In the genomic region with DNA sequence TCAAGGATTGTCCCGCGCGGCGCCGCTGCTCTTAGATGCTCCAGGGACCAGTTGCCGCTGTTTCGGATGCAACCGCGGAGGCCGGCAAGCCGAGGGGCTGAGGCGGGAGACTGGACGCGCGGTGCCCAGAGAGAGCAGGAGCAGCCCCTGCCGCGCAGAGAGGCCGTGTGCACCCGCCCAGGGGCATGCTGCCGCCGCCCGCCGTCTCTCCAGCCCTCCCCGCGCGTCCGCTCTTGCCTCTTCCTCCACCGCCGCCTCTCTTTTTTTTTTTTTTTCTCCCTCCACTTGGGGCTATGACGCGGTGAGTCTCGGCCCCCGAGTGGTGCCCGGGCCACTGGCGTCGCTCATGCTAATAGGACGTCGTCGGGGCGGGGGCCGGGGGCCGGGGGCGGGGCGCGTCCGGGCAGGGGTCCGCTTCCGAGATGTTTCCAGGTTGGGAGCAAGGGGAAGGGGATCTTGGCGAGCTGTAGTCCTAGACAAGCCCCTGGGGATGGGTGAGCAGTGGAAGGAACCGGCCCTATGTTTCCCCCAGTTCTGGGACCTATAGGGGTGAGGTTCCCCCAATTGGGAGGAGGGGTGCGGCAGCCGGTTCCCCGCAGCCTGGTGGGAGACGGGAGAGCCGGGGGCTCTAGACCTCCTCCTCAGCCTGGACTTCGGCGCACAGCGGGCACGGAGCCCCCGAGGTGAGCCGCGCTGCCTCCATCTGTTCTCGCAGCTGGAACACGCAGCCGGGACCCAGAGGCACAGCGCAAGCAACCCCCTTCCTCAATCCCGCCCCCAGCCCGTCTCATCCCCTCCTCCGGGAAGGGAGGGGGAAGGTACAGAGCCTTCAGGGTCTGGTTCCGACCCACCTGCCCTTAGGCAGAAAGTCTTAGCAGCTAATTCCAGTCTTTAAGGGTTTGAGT, we compare ENCODE assay signal across 10 mouse cellular contexts. TPM values are rescaled to one million over a fixed set of nuclear protein-coding genes. Genes with fewer than 3 reads are reported as not detected.
DNase-seq lines count a peak whose midpoint lies in the region; ATAC-seq and TF ChIP-seq lines count a peak whose summit lies in the region.
"Had no signal": no experiment of that assay in that cellular context is flagged by ENCODE, and none has a peak within 500 bp of the region (broad histone marks: within the 10 kb centered on the region; RNA-seq: fewer than 3 reads in every experiment).

A gene (minus strand): TSS at position 250 of the 905 bp plus-strand sequence.

- H3K4me2 ChIP-seq in lung, embryonic 14.5 days: peak within 1 kb of the TSS; percentile 58
- peak within 1 kb of the TSS; percentile 75 for H3K4me2 ChIP-seq in embryonic facial prominence, embryonic 13.5 days
- H3K4me2 ChIP-seq in hindbrain, postnatal 0 days (ENCODE audit: low read depth, low read length): peak within 1 kb of the TSS; percentile 61
- H3K4me2 ChIP-seq in neural tube, embryonic 15.5 days: peak within 1 kb of the TSS; percentile 70

- no peaks in the 10 kb centered on the region for H3K36me3 ChIP-seq in lung, embryonic 14.5 days (ENCODE audit: insufficient read depth)
- no peaks in the 10 kb centered on the region for H3K36me3 ChIP-seq in embryonic facial prominence, embryonic 13.5 days
- H3K36me3 ChIP-seq in hindbrain, postnatal 0 days (ENCODE audit: insufficient read depth, low read length): no peaks in the 10 kb centered on the region
- H3K36me3 ChIP-seq in neural tube, embryonic 15.5 days: no peaks in the 10 kb centered on the region

- TF ChIP-seq CTCF in lung, embryonic 14.5 days (IDR thresholded peaks at IDR 0.05; ENCODE audit: low read depth): no peak
- no peak for TF ChIP-seq CTCF in lung, adult 2 months (IDR thresholded peaks at IDR 0.05; ENCODE audit: insufficient read depth, low read length)
- no peak for TF ChIP-seq CTCF in hindbrain, postnatal 0 days (IDR thresholded peaks at IDR 0.05; ENCODE audit: low read depth)
- no peak for TF ChIP-seq CTCF in gastrocnemius, adult 2 months (IDR thresholded peaks at IDR 0.05)

- intact Hi-C loops in gastrocnemius, adult 2 months (cut with DNase I): no loop called here
- intact Hi-C loops in gastrocnemius, postnatal 14 days (cut with DNase I; ENCODE audit: low total_unique reads): loop anchor here (10.0 kb wide), 1 partner anchor 140 kb away; a partner anchor contains a TSS

- no peaks in the 10 kb centered on the region for H3K9me3 ChIP-seq in lung, embryonic 14.5 days (ENCODE audit: low read depth, low read length)
- no peaks in the 10 kb centered on the region for H3K9me3 ChIP-seq in embryonic facial prominence, embryonic 13.5 days
- no peaks in the 10 kb centered on the region for H3K9me3 ChIP-seq in hindbrain, postnatal 0 days (ENCODE audit: low read length)
- no peaks in the 10 kb centered on the region for H3K9me3 ChIP-seq in neural tube, embryonic 15.5 days (replicated peaks)

- H3K27me3 ChIP-seq in lung, embryonic 14.5 days (ENCODE audit: insufficient read depth, low read length): peaks cover 75% of the 10 kb centered on the region
- H3K27me3 ChIP-seq in embryonic facial prominence, embryonic 13.5 days: peaks cover 84% of the 10 kb centered on the region
- H3K27me3 ChIP-seq in hindbrain, postnatal 0 days (ENCODE audit: insufficient read depth, low read length): peaks cover 61% of the 10 kb centered on the region
- H3K27me3 ChIP-seq in neural tube, embryonic 15.5 days (replicated peaks): peaks cover 76% of the 10 kb centered on the region

- H3K4me1 ChIP-seq in lung, embryonic 14.5 days (ENCODE audit: insufficient read depth): no peaks in the 10 kb centered on the region
- H3K4me1 ChIP-seq in lung, adult 2 months (ENCODE audit: control insufficient read depth, insufficient read depth, low read length): no peaks in the 10 kb centered on the region
- H3K4me1 ChIP-seq in embryonic facial prominence, embryonic 13.5 days: peaks cover 34% of the 10 kb centered on the region
- H3K4me1 ChIP-seq in hindbrain, postnatal 0 days (ENCODE audit: insufficient read depth, low read length): no peaks in the 10 kb centered on the region
- peaks cover 37% of the 10 kb centered on the region for H3K4me1 ChIP-seq in neural tube, embryonic 15.5 days

- H3K9ac ChIP-seq in lung, embryonic 14.5 days: no peak within 1 kb of the TSS
- H3K9ac ChIP-seq in embryonic facial prominence, embryonic 13.5 days: 0 out of 2 replicates have a peak within 1 kb of the TSS, but pooled peaks have one; percentile 49
- 0 out of 2 replicates have a peak within 1 kb of the TSS, but pooled peaks have one; percentile 28 for H3K9ac ChIP-seq in hindbrain, postnatal 0 days (replicated peaks; ENCODE audit: low read length)
- peak within 1 kb of the TSS; percentile 36 for H3K9ac ChIP-seq in neural tube, embryonic 15.5 days (replicated peaks)

- no peak for TF ChIP-seq POLR2A in lung, adult 2 months (IDR thresholded peaks at IDR 0.05; ENCODE audit: borderline replicate concordance, extremely low read depth, low read depth, low read length)

- H3K27ac ChIP-seq in lung, embryonic 14.5 days (ENCODE audit: low read depth): no peak within 1 kb of the TSS
- no peak within 1 kb of the TSS for H3K27ac ChIP-seq in embryonic facial prominence, embryonic 13.5 days
- no peak within 1 kb of the TSS for H3K27ac ChIP-seq in hindbrain, postnatal 0 days
- peak within 1 kb of the TSS; percentile 37; the same call in 1 of the 2 replicates for H3K27ac ChIP-seq in neural tube, embryonic 15.5 days (replicated peaks)
- H3K27ac ChIP-seq in gastrocnemius, adult 2 months: no peak within 1 kb of the TSS

- ATAC-seq in lung, embryonic 14.5 days (ENCODE audit: insufficient read depth): 0 out of 2 replicates have a peak, but pooled peaks have one; percentile 31
- ATAC-seq in embryonic facial prominence, embryonic 13.5 days (ENCODE audit: insufficient number of reproducible peaks, insufficient read depth, low FRiP score, low TSS enrichment, low read depth): no peak
- 0 out of 2 replicates have a peak, but pooled peaks have one; percentile 6 for ATAC-seq in hindbrain, postnatal 0 days
- peak; percentile 22; the same call in 1 of the 2 replicates for ATAC-seq in neural tube, embryonic 15.5 days (ENCODE audit: low FRiP score)

- peak; percentile 17 for DNase-seq in lung, embryonic 14.5 days
- DNase-seq in lung, adult 2 months: no peak
- peak; percentile 15 for DNase-seq in hindbrain, postnatal 0 days (ENCODE audit: low spot score)
- no peak for DNase-seq in gastrocnemius, adult 2 months
- no peak for DNase-seq in gastrocnemius, postnatal 14 days
- no peak for DNase-seq in Muller cell, postnatal 12 days (ENCODE audit: inconsistent ontology term)

- peak within 1 kb of the TSS; percentile 32 for H3K4me3 ChIP-seq in lung, embryonic 14.5 days (ENCODE audit: low read depth, low read length)
- no peak within 1 kb of the TSS for H3K4me3 ChIP-seq in lung, adult 2 months (replicated peaks; ENCODE audit: extremely low read depth, low read depth, low read length)
- peak within 1 kb of the TSS; percentile 47 for H3K4me3 ChIP-seq in embryonic facial prominence, embryonic 13.5 days
- peak within 1 kb of the TSS; percentile 39 for H3K4me3 ChIP-seq in hindbrain, postnatal 0 days (ENCODE audit: low read length)
- H3K4me3 ChIP-seq in neural tube, embryonic 15.5 days (replicated peaks): peak within 1 kb of the TSS; percentile 40
- no peak within 1 kb of the TSS for H3K4me3 ChIP-seq in gastrocnemius, adult 2 months

- under 1% methylated on average over 61 of the region's 70 CpGs for WGBS in lung, embryonic 14.5 days
- WGBS in lung, adult 2 months: 2% methylated on average over 61 of the region's 70 CpGs
- WGBS in embryonic facial prominence, embryonic 13.5 days: under 1% methylated on average over 57 of the region's 70 CpGs
- WGBS in hindbrain, postnatal 0 days: under 1% methylated on average over 63 of the region's 70 CpGs
- under 1% methylated on average over 67 of the region's 70 CpGs for WGBS in neural tube, embryonic 15.5 days

RNA-seq across cellular contexts. Expression of the gene that starts here (rescaled TPM):
- polyA plus RNA-seq in lung, embryonic 14.5 days (2014; fragmentation: Nextera tagmentation; extraction: Ambion mirVana): 0.09 and 0.84 TPM in 2 replicates
- polyA plus RNA-seq in lung, adult 2 months (2012; rRNA removed): 0.06 and 0.07 TPM in 2 replicates
- 0.24 and 0.84 TPM in 2 replicates for polyA plus RNA-seq in embryonic facial prominence, embryonic 13.5 days (2015; fragmentation: Nextera tagmentation; extraction: Ambion mirVana)
- 30.8 and 32.2 TPM in 2 replicates for total RNA-seq in hindbrain, postnatal 0 days (2014; rRNA removed)
- polyA plus RNA-seq in hindbrain, postnatal 0 days (2015; fragmentation: Nextera tagmentation; extraction: Ambion mirVana): 22.3 and 23.8 TPM in 2 replicates
- polyA plus RNA-seq in neural tube, embryonic 15.5 days (2015; fragmentation: Nextera tagmentation; extraction: Ambion mirVana): 36.4 and 42.7 TPM in 2 replicates
- total RNA-seq in gastrocnemius, adult 2 months (2021): not detected
- not detected for total RNA-seq in gastrocnemius, postnatal 14 days (2021)
- total RNA-seq: hematopoietic stem cell, adult 5-6 weeks; neutrophil, adult 5-6 weeks had no signal

Comparison
In these comparisons a context has a peak if more than half of its experiments do, and no peak if none do; other contexts are left out.
1. RNA of the gene that starts here (total RNA-seq): 30.8 to 32.2 TPM in hindbrain, postnatal 0 days; not detected in gastrocnemius, adult 2 months and not detected in gastrocnemius, postnatal 14 days; every median in the first group is over 10 times any median in the second.
2. RNA of the gene that starts here (polyA plus RNA-seq): 36.4 to 42.7 TPM in neural tube, embryonic 15.5 days and 22.3 to 23.8 TPM in hindbrain, postnatal 0 days; 0.24 to 0.84 TPM in embryonic facial prominence, embryonic 13.5 days, 0.09 to 0.84 TPM in lung, embryonic 14.5 days and 0.06 to 0.07 TPM in lung, adult 2 months; every median in the first group is over 10 times any median in the second.
3. Peak in DNase-seq, ATAC-seq, H3K4me3 ChIP-seq and H3K4me2 ChIP-seq in lung, embryonic 14.5 days; RNA of the gene not detected or under 1 TPM.
4. H3K4me3 ChIP-seq: peak in embryonic facial prominence, embryonic 13.5 days (single experiment), hindbrain, postnatal 0 days (single experiment) and neural tube, embryonic 15.5 days (single experiment); none in lung, adult 2 months (single experiment) and gastrocnemius, adult 2 months (single experiment).
5. Peak in every context shown above with its lines, with median percentiles within 50 percentile points of each other: H3K4me2 ChIP-seq.